Mouse (Mus musculus) embryonic facial prominence, embryonic 14.5 days (tissue): ENCODE results near the gene Gm49388. TPM values are rescaled to one million over a fixed set of nuclear protein-coding genes. Genes with fewer than 3 reads are reported as not detected.

ENCODE experiments used
- ATAC-seq: fragments of 200-750 bp; cut with Nextera tagmentation; 2 replicates; pipeline ENCODE4 v1.8.0; 2017; ENCODE audit warnings: low read depth, moderate number of reproducible peaks, moderate TSS enrichment
- DNase-seq: peaks from one replicate; pipeline ENCODE4 v3.0.0-alpha.2; 2015; ENCODE audit warnings: low spot score
- H3K27ac ChIP-seq: fragments of 300-500 bp; sonication (generic); replicated peaks from 2 replicates; pipeline ENCODE4 v1.5.1; 2014; ENCODE audit warnings: low read depth, mild to moderate bottlenecking, low read length, moderate library complexity
- H3K27me3 ChIP-seq: fragments of 300-500 bp; sonication (generic); replicated peaks from 2 replicates; pipeline ENCODE4 v1.6.1; 2014; ENCODE audit warnings: low read length; ENCODE audit not compliant: control insufficient read depth, insufficient read depth
- H3K36me3 ChIP-seq: fragments of 300-500 bp; sonication (generic); 2 replicates; pipeline ENCODE4 v1.6.1; 2014; ENCODE audit warnings: low read length, mixed read lengths; ENCODE audit not compliant: control insufficient read depth, insufficient read depth
- H3K4me1 ChIP-seq: fragments of 300-500 bp; sonication (generic); 2 replicates; pipeline ENCODE4 v1.6.1; 2014; ENCODE audit warnings: antibody characterized with exemption, low read length; ENCODE audit not compliant: control insufficient read depth, insufficient read depth
- H3K4me2 ChIP-seq: fragments of 300-500 bp; sonication (generic); 2 replicates; pipeline ENCODE4 v1.6.1; 2014; ENCODE audit warnings: low read depth, mild to moderate bottlenecking, low read length, moderate library complexity, mixed read lengths
- H3K4me3 ChIP-seq: fragments of 300-500 bp; sonication (generic); 2 replicates; pipeline ENCODE4 v1.5.1; 2014; ENCODE audit warnings: low read depth, mild to moderate bottlenecking, low read length
- H3K9ac ChIP-seq: fragments of 300-500 bp; sonication (generic); 2 replicates; pipeline ENCODE4 v1.6.1; 2014; ENCODE audit warnings: low read depth, mild to moderate bottlenecking, low read length, moderate library complexity, mixed read lengths
- H3K9me3 ChIP-seq: fragments of 300-500 bp; sonication (generic); 2 replicates; pipeline ENCODE4 v1.6.1; 2016; ENCODE audit warnings: low read length; ENCODE audit not compliant: control insufficient read depth
- WGBS: fragments of 180-500 bp; shearing (Covaris S2); extraction: QIAGEN DNeasy Blood & Tissue Kit; methylation state at CpG from one replicate; pipeline ENCODE4 v1.1.7; 2014; 5-methylcytosine and 5-hydroxymethylcytosine counted together
- polyA plus RNA-seq: library from polyadenylated mRNA; unstranded; fragments of >200 nt; fragmentation: Nextera tagmentation; extraction: Ambion mirVana; gene quantifications from 2 replicates; pipeline ENCODE4 v1.2.1, GENCODE M21; 2014

Gm49388 gene
- polyA plus RNA-seq, 1 experiment from 2014 or later, result not detected

DNA sequence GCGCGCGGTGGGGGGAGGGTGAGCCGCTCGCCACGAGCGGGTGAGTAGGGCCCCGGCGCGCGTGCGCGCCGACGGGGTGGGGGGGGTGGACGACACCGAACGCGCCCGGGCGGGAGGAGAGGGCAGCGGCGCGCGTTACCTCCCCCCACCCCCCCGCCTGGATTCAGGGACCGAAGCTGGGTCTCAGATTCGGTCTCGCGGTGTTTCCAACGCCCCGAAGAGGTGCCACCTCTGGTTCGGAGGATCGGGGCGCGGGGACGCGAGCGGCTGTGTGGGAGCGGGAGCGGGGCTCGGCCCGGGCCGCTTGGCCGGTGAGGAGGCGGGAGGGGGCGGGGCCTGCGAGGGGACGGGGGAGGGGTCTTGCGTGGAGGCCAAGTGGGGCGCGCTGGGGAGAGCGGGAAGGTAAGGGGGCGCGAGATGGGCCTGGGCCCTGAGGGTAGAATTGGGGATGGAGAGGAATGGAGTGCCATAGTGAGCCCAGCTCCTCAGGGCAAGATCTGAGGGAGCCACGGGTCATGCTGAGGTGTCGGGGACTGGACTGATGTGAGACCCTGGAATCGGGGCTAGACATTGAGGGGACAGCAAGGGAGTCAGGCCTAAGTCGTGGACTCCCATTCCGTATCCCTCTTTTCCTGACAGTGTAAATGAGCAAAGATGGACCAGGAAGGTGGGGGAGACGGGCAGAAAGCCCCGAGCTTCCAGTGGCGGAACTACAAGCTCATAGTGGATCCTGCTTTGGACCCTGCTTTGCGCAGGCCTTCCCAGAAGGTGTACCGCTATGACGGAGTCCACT, 7.7 kb upstream of the Gm49388 start:
- peak; percentile 58 for DNase-seq
- H3K4me3 ChIP-seq, result peak overlapping the region; percentile 90
- H3K4me1 ChIP-seq, result peaks cover 8% of the 10 kb centered on the region
- H3K27ac ChIP-seq, result peak overlapping the region; percentile 99
- peak overlapping the region; percentile 94 for H3K9ac ChIP-seq
- peak overlapping the region; percentile 78 for H3K4me2 ChIP-seq
- peak; percentile 56 for ATAC-seq
- peaks cover 48% of the 10 kb centered on the region for H3K36me3 ChIP-seq
- H3K9me3 ChIP-seq, result no peaks in the 10 kb centered on the region
- H3K27me3 ChIP-seq, result no peaks in the 10 kb centered on the region
- WGBS, result 2% methylated on average over 27 of the region's 66 CpGs

DNA sequence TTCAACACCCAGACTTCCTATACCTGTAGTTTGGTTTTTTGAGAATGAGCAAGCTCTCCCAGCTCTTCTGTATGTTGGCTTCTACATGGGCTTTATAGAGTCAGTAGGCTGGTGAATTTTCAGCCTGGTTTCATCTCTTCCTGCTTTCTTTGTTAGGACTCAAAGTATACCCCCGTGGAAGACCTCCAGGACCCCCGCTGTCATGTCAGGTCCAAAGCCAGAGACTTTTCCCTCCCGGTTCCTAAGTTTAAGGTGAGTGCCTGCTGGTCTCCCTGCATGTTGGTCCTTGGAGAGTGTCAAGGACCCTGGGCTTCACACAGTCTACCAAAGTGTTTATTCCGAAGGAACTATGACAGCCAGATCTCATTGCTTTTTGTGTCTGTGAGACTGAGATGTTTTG, 7.1 kb upstream of the Gm49388 start:
- H3K4me3 ChIP-seq, result peak overlapping the region; percentile 90
- peak overlapping the region; percentile 99; the same call in 1 of the 2 replicates for H3K27ac ChIP-seq
- 76% methylated on average over 4 of the region's 4 CpGs for WGBS
- H3K36me3 ChIP-seq, result peaks cover 52% of the 10 kb centered on the region
- peaks cover 8% of the 10 kb centered on the region for H3K4me1 ChIP-seq
- H3K27me3 ChIP-seq, result no peaks in the 10 kb centered on the region
- H3K9me3 ChIP-seq, result no peaks in the 10 kb centered on the region
- ATAC-seq (no peak), DNase-seq (no peak)
- peak overlapping the region; percentile 78 for H3K4me2 ChIP-seq
- H3K9ac ChIP-seq, result peak overlapping the region; percentile 94

DNA sequence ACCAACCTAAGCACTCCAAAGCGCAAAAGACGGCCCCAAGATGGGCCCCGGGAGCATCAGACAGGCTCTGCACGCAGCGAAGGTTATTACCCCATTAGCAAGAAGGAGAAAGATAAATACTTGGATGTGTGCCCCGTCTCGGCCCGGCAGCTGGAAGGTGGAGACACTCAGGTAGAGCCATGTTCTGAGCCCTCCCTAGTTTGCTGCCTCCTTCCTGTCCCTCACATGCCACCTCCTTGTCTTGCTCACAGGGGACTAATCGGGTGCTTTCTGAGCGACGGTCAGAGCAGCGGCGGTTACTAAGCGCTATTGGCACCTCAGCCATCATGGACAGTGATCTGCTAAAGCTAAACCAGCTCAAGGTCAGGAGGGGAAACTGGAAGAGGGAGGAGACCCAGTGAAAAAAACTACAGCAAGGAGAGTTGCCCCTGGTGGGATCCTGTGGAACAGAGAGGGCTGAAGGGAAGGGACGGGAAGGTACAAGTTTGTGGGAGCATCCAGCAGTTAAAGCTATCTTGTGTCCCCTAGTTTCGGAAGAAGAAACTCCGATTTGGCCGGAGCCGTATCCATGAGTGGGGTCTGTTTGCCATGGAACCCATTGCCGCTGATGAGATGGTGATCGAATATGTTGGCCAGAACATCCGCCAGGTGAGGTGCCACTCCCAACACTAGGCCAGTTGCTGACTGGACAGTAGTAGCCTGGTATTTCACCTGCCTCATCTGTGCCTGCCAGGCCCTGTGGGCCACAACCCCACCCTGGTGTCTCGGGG, 11.9 kb downstream of the Gm49388 start:
- H3K4me2 ChIP-seq, result no peak overlapping the region
- H3K9me3 ChIP-seq, result no peaks in the 10 kb centered on the region
- H3K27me3 ChIP-seq, result no peaks in the 10 kb centered on the region
- DNase-seq, result no peak
- no peak overlapping the region for H3K4me3 ChIP-seq
- ATAC-seq, result no peak
- H3K27ac ChIP-seq, result no peak overlapping the region
- WGBS, result 90% methylated on average over 23 of the region's 23 CpGs
- no peak overlapping the region for H3K9ac ChIP-seq
- no peaks in the 10 kb centered on the region for H3K4me1 ChIP-seq
- peaks cover 85% of the 10 kb centered on the region for H3K36me3 ChIP-seq

DNA sequence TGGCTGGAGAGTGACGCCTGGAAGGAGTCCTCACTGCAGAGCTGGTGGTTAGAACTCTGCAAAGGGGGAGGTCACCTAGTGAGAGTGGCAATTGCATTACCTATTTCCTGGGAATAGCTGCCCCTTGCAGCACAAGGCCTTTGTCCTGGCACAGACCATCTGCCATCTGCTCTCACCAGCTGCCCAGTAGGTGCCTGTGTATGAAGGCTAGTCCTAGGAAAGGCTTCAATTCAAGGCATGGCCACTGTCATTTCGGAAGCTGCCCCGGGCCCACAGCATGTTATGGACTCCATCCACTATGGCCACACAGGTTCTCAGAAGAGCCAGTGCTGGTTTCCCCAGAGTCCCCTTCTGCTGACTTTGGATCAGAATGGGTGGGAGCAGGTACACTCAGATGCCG, 13.2 kb downstream of the Gm49388 start:
- H3K9me3 ChIP-seq, result no peaks in the 10 kb centered on the region
- WGBS, result 81% methylated on average over 4 of the region's 4 CpGs
- H3K4me1 ChIP-seq, result no peaks in the 10 kb centered on the region
- no peak overlapping the region for H3K4me3 ChIP-seq
- no peaks in the 10 kb centered on the region for H3K27me3 ChIP-seq
- DNase-seq (no peak), ATAC-seq (no peak)
- H3K4me2 ChIP-seq, result no peak overlapping the region
- H3K36me3 ChIP-seq, result peaks cover 78% of the 10 kb centered on the region
- no peak overlapping the region for H3K27ac ChIP-seq
- no peak overlapping the region for H3K9ac ChIP-seq

DNA sequence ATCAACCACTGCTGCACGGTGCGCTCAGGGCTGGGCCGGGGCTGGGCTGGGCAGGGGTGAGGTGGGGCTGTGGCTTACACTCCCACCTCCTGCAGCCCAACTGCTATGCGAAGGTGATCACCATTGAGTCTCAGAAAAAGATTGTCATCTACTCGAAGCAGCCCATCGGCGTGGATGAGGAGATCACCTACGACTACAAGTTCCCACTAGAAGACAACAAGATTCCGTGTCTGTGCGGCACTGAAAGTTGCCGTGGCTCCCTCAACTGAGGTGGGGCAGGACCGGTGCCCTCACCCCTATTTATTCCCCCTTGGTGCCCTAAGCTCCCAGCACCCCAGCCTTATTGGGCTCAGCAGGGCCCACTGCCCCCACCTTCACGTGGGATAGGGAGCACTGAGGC, 13.8 kb downstream of the Gm49388 start:
- H3K36me3 ChIP-seq, result peaks cover 72% of the 10 kb centered on the region
- no peaks in the 10 kb centered on the region for H3K9me3 ChIP-seq
- H3K27ac ChIP-seq, result no peak overlapping the region
- WGBS, result 88% methylated on average over 13 of the region's 13 CpGs
- no peak overlapping the region for H3K4me3 ChIP-seq
- no peaks in the 10 kb centered on the region for H3K27me3 ChIP-seq
- ATAC-seq, result no peak
- no peaks in the 10 kb centered on the region for H3K4me1 ChIP-seq
- no peak overlapping the region for H3K9ac ChIP-seq
- H3K4me2 ChIP-seq, result no peak overlapping the region
- DNase-seq, result no peak

DNA sequence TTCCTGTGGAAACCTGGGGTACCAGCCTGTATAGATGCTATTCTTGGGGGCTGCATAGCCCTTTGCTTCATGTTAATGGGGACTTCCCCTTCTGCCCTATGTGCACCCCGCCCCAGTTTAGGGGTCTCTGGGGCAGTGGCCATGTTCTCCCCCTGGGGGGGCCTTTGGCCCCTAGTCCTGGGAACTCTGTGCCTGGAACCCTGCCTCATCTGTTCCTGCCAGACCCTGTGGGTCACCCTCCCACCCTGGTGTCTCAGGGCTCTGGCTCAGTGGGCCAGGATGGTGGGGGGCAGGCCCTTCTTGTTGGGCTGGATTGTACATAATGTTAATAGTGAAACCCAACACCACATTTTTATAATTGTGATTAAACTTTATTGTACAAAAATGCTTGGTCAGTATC, 14.3 kb downstream of the Gm49388 start:
- H3K4me3 ChIP-seq, result no peak overlapping the region
- no peak overlapping the region for H3K9ac ChIP-seq
- no peaks in the 10 kb centered on the region for H3K27me3 ChIP-seq
- H3K4me2 ChIP-seq, result no peak overlapping the region
- no peaks in the 10 kb centered on the region for H3K9me3 ChIP-seq
- no peaks in the 10 kb centered on the region for H3K4me1 ChIP-seq
- WGBS, result 94% methylated on average over 1 of the region's 1 CpGs
- DNase-seq, result no peak
- H3K36me3 ChIP-seq, result peaks cover 67% of the 10 kb centered on the region
- no peak for ATAC-seq
- H3K27ac ChIP-seq, result no peak overlapping the region

DNA sequence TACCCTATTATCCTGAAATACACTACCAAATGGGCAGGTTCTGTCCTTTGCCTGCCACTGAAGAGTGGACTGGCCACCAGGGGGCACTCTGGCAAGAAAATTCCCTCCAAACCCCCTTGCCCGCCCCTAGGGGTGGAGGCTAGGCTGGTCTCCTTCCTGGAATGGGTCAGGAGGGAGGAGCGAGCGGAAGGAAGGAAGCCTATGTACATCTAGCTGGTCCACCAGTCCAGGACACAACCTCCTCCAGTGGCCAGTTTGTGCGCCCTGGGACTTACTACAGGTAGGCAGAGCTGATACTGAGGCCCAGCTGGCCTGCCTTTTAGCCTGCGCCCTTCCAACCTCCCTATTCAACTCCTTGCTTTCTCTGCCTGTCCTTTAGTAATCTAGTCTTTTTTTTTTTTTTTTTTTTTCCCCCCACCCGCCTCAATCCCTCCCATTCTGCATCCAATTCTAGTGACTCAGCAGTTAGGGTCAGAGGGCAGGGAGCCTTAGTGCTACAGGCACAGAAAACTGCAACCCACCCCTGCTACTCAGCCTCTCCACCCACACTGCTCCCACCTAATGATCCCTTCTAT, 15.1 kb downstream of the Gm49388 start, which contains the start of gene Hsd3b7:
Gene Hsd3b7 (plus strand): TSS at position 170 of the 575 bp plus-strand sequence.
- no peaks in the 10 kb centered on the region for H3K27me3 ChIP-seq
- no peaks in the 10 kb centered on the region for H3K9me3 ChIP-seq
- peak within 1 kb of the TSS; percentile 47 for H3K4me2 ChIP-seq
- ATAC-seq (peak; percentile 92), DNase-seq (peak; percentile 93)
- peak within 1 kb of the TSS; percentile 22 for H3K4me3 ChIP-seq
- peak within 1 kb of the TSS; percentile 34; the same call in 1 of the 2 replicates for H3K27ac ChIP-seq
- H3K36me3 ChIP-seq, result peaks cover 59% of the 10 kb centered on the region
- H3K9ac ChIP-seq, result peak within 1 kb of the TSS; percentile 41
- WGBS, result 24% methylated on average over 4 of the region's 6 CpGs
- H3K4me1 ChIP-seq, result no peaks in the 10 kb centered on the region

DNA sequence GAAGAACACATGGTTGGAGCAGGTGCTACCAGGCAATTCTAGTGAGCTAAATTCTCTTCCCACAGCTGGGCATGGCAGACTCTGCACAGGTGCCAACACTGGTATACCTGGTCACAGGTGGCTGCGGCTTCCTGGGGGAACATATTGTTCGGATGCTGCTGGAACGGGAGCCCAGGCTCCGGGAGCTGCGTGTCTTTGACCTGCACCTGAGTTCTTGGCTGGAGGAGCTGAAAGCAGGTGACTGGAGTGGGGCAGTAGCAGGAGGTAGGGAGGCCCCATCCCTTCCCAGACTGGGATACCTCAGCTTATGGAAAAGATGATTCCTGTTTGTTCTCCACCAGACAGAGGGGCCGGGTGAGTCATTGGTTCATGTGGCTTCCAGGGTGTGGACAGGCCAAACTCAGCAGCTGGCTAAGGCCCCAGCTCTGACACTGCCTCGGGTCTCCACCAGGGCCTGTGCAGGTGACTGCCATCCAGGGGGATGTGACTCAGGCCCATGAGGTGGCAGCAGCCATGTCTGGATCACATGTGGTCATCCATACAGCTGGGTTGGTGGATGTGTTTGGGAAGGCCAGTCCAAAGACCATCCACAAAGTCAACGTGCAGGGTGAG, 15.7 kb downstream of the Gm49388 start:
- Histone ChIP-seq H3K4me3 (no peak overlapping the region), H3K4me1 (no peaks in the 10 kb centered on the region), H3K36me3 (peaks cover 53% of the 10 kb centered on the region), H3K9ac (no peak overlapping the region; the same call in 1 of the 2 replicates), H3K27me3 (no peaks in the 10 kb centered on the region), H3K4me2 (peak overlapping the region; percentile 47), H3K27ac (peak overlapping the region; percentile 34; the same call in 1 of the 2 replicates), H3K9me3 (no peaks in the 10 kb centered on the region)
- DNase-seq (no peak), ATAC-seq (no peak)
- WGBS, result 88% methylated on average over 8 of the region's 8 CpGs
